Comparison of ENCODE assay signal across 18 mouse cellular contexts in genomic region chrX:131383501-131383900, GRCm38 (mm10).
DNase-seq lines count a peak whose midpoint lies in the region; TF ChIP-seq lines count a peak whose summit lies in the region.
"Had no signal": no experiment of that assay in that cellular context is flagged by ENCODE, and none has a peak within 500 bp of the region (broad histone marks: within the 10 kb centered on the region; RNA-seq: fewer than 3 reads in every experiment).

No protein-coding gene starts in this region.

- in situ Hi-C loops in ES-E14 (cut with MboI; ENCODE audit: low sequenced_read_pairs in 2 of 2, unreplicated experiment in 2 of 2), result no loop called here

- DNase-seq in ES-E14 (ENCODE audit: low read depth, low spot score) (no peak), MEL (ENCODE audit: low read depth, low spot score) (no peak)
- no peak for DNase-seq in heart, adult 11 months
- no peak for DNase-seq in left cerebral cortex, adult 11 months (ENCODE audit: low spot score)
- DNase-seq: adrenal gland, adult 2 months; adrenal gland, adult 8-10 months; adrenal gland, postnatal 10 days; adrenal gland, postnatal 14 days; adrenal gland, postnatal 25 days; adrenal gland, postnatal 36 days; B cell, adult 2 months; cerebellum, adult 11 months; cerebellum, adult 11-12 months; cerebellum, adult 18-20 months; cerebellum, adult 2 months; cerebellum, adult 8-10 months had no signal

- H3K79me2 ChIP-seq in MEL (ENCODE audit: control insufficient read depth, insufficient read depth, low read length, poor library complexity), result no peaks in the 10 kb centered on the region

- H3K36me3 ChIP-seq in ES-E14 (ENCODE audit: control insufficient read depth, insufficient read depth, low read length, poor library complexity, severe bottlenecking) (no peaks in the 10 kb centered on the region), MEL (ENCODE audit: control insufficient read depth in 1 of 2, insufficient read depth in 2 of 2, low read length in 2 of 2) (no peaks in the 10 kb centered on the region)
- H3K36me3 ChIP-seq: G1E had no signal

- H3K9me3 ChIP-seq in ES-E14 (ENCODE audit: control insufficient read depth, insufficient read depth, low read depth, low read length), result no peaks in the 10 kb centered on the region
- H3K9me3 ChIP-seq in MEL (replicated peaks; ENCODE audit: insufficient read depth, low read length), result no peaks in the 10 kb centered on the region
- H3K9me3 ChIP-seq: G1E had no signal

- H3K27ac ChIP-seq in ES-E14 (ENCODE audit: insufficient read depth, low read depth, low read length, poor library complexity, severe bottlenecking) (no peak overlapping the region), MEL (ENCODE audit: control insufficient read depth, low read depth, low read length) (no peak overlapping the region)

- H3K4me3 ChIP-seq in ES-E14 (ENCODE audit: insufficient read depth in 1 of 2, low read depth in 1 of 2, low read length in 2 of 2, poor library complexity in 1 of 2, severe bottlenecking in 1 of 2) (no peak overlapping the region), MEL (ENCODE audit: control insufficient read depth in 1 of 2, insufficient read depth in 1 of 2, low read depth in 2 of 2, low read length in 2 of 2) (no peak overlapping the region)

- TF ChIP-seq RAD21 in MEL (IDR thresholded peaks at IDR 0.05; ENCODE audit: low read depth, low read length), result no peak

- TF ChIP-seq EP300 in MEL (IDR thresholded peaks at IDR 0.05; ENCODE audit: low read depth in 1 of 2, low read length in 2 of 2), result no peak

- no peak for TF ChIP-seq POLR2A in MEL (IDR thresholded peaks at IDR 0.05; ENCODE audit: control insufficient read depth in 1 of 2, insufficient read depth in 1 of 2, low read depth in 1 of 2, low read length in 2 of 2, poor library complexity in 1 of 2)

- no peaks in the 10 kb centered on the region for H3K4me1 ChIP-seq in ES-E14 (ENCODE audit: control insufficient read depth in 2 of 2, insufficient read depth in 2 of 2, low read length in 2 of 2, poor library complexity in 1 of 2)
- no peaks in the 10 kb centered on the region for H3K4me1 ChIP-seq in MEL (ENCODE audit: control insufficient read depth in 1 of 2, insufficient read depth in 2 of 2, low read length in 2 of 2)

- no peaks in the 10 kb centered on the region for H3K27me3 ChIP-seq in MEL (ENCODE audit: control insufficient read depth in 1 of 2, insufficient read depth in 2 of 2, low read length in 2 of 2)
- H3K27me3 ChIP-seq: CH12.LX had no signal

- no peak overlapping the region for H3K9ac ChIP-seq in ES-E14 (ENCODE audit: insufficient read depth, low read depth, low read length, poor library complexity, severe bottlenecking)
- no peak overlapping the region for H3K9ac ChIP-seq in MEL (ENCODE audit: control insufficient read depth, low read depth, low read length, poor library complexity, severe bottlenecking)

- TF ChIP-seq CTCF in MEL (IDR thresholded peaks at IDR 0.05 in 2 of 3, conservative IDR thresholded peaks at IDR 0.05 in 1 of 3; ENCODE audit: control insufficient read depth in 1 of 3, insufficient read depth in 1 of 3, low read depth in 2 of 3, low read length in 3 of 3, poor library complexity in 1 of 3, severe bottlenecking in 1 of 3), result no peak

TF ChIP-seq in ES-E14, 5 proteins besides CTCF, POLR2A, EP300 and RAD21:
- TF ChIP-seq ZNF384 (IDR thresholded peaks at IDR 0.05; ENCODE audit: low read depth, low read length) (no peak), MAFK (IDR thresholded peaks at IDR 0.05; ENCODE audit: insufficient read depth, low read depth, low read length) (peak; percentile 57; the same call in 1 of the 2 replicates)

TF ChIP-seq in MEL, 35 proteins besides CTCF, POLR2A, EP300 and RAD21:
- TF ChIP-seq MAFK (IDR thresholded peaks at IDR 0.05; ENCODE audit: borderline replicate concordance, low read depth, low read length), result peak; percentile 81; the same call in 1 of the 2 replicates
- no peak for TF ChIP-seq ZKSCAN1 (IDR thresholded peaks at IDR 0.05; ENCODE audit: low read depth, low read length)
- TF ChIP-seq ZNF384 (IDR thresholded peaks at IDR 0.05; ENCODE audit: low read depth, low read length), result no peak
